30 mouse cellular contexts compared by ENCODE assay signal in the genomic region with DNA sequence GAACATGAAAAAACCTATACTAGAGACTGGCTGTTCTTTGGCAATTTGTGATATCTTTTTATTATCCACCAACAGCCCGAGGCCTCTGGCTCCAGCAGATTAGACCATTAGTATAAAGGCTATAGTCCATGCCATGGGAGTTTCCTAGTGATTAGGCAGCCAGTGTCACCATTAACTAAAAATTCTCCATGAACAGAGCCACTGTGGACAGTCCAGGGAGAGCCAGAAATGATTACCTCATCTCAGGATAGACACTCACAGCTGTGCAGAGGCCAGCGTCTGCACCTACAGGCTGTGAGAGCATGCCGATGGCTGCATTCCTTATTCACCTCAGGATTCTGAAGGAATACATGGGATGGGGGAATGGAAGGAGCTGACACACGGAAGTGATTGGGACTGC.
DNase-seq lines count a peak whose midpoint lies in the region; ATAC-seq and TF ChIP-seq lines count a peak whose summit lies in the region.
"Had no signal": no experiment of that assay in that cellular context is flagged by ENCODE, and none has a peak within 500 bp of the region (broad histone marks: within the 10 kb centered on the region; RNA-seq: fewer than 3 reads in every experiment).

No protein-coding gene starts in this region.

- H3ac ChIP-seq in myocyte (ENCODE audit: control insufficient read depth, insufficient read length), result no peak overlapping the region

- 76% methylated on average over 4 of the region's 4 CpGs for WGBS in hindbrain, embryonic 13.5 days
- 71% methylated on average over 4 of the region's 4 CpGs for WGBS in hindbrain, embryonic 14.5 days
- 78% methylated on average over 4 of the region's 4 CpGs for WGBS in intestine, embryonic 15.5 days

- no peak overlapping the region for H3K4me2 ChIP-seq in hindbrain, embryonic 13.5 days
- H3K4me2 ChIP-seq in hindbrain, embryonic 14.5 days (replicated peaks), result no peak overlapping the region
- no peak overlapping the region for H3K4me2 ChIP-seq in intestine, embryonic 15.5 days (replicated peaks)
- H3K4me2 ChIP-seq in myocyte (ENCODE audit: low read depth), result no peak overlapping the region
- H3K4me2 ChIP-seq: embryonic facial prominence, embryonic 13.5 days; forebrain, embryonic 13.5 days; heart, embryonic 13.5 days had no signal

- peaks cover 18% of the 10 kb centered on the region; the same call in 1 of the 2 replicates for H3K36me3 ChIP-seq in hindbrain, embryonic 13.5 days
- H3K36me3 ChIP-seq in hindbrain, embryonic 14.5 days (replicated peaks; ENCODE audit: control insufficient read depth, insufficient read depth), result peaks cover 3% of the 10 kb centered on the region; the same call in 1 of the 2 replicates
- peaks cover 3% of the 10 kb centered on the region; the same call in 1 of the 2 replicates for H3K36me3 ChIP-seq in intestine, embryonic 15.5 days
- H3K36me3 ChIP-seq in myocyte (ENCODE audit: control insufficient read depth, insufficient read depth), result peaks cover 29% of the 10 kb centered on the region

- no peaks in the 10 kb centered on the region for H3K27me3 ChIP-seq in hindbrain, embryonic 13.5 days
- H3K27me3 ChIP-seq in hindbrain, embryonic 14.5 days (ENCODE audit: control insufficient read depth, insufficient read depth, low read length), result no peaks in the 10 kb centered on the region
- H3K27me3 ChIP-seq in intestine, embryonic 15.5 days (replicated peaks), result no peaks in the 10 kb centered on the region
- H3K27me3 ChIP-seq in myocyte (ENCODE audit: control insufficient read depth, insufficient read depth, insufficient read length), result no peaks in the 10 kb centered on the region
- H3K27me3 ChIP-seq: embryonic facial prominence, embryonic 13.5 days; forebrain, embryonic 13.5 days; heart, embryonic 13.5 days; Patski had no signal

- TF ChIP-seq POLR2A in myocyte (IDR thresholded peaks at IDR 0.05; ENCODE audit: insufficient read length, low read depth), result no peak

- H3K27ac ChIP-seq in hindbrain, embryonic 13.5 days, result peak overlapping the region; percentile 60
- H3K27ac ChIP-seq in hindbrain, embryonic 14.5 days, result no peak overlapping the region
- H3K27ac ChIP-seq in intestine, embryonic 15.5 days, result no peak overlapping the region
- H3K27ac ChIP-seq: embryonic facial prominence, embryonic 10.5 days; embryonic facial prominence, embryonic 13.5 days; forebrain, embryonic 13.5 days; heart, adult 2 months; heart, embryonic 10.5 days; heart, embryonic 13.5 days had no signal

- H3K9ac ChIP-seq in hindbrain, embryonic 13.5 days, result no peak overlapping the region
- H3K9ac ChIP-seq in hindbrain, embryonic 14.5 days, result no peak overlapping the region
- no peak overlapping the region for H3K9ac ChIP-seq in intestine, embryonic 15.5 days
- H3K9ac ChIP-seq: embryonic facial prominence, embryonic 13.5 days; forebrain, embryonic 13.5 days; heart, embryonic 13.5 days had no signal

- H3K4me3 ChIP-seq in hindbrain, embryonic 13.5 days, result no peak overlapping the region
- no peak overlapping the region for H3K4me3 ChIP-seq in hindbrain, embryonic 14.5 days (replicated peaks; ENCODE audit: low read length)
- H3K4me3 ChIP-seq in intestine, embryonic 15.5 days (replicated peaks), result no peak overlapping the region
- no peak overlapping the region for H3K4me3 ChIP-seq in myocyte
- H3K4me3 ChIP-seq: embryonic facial prominence, embryonic 10.5 days; embryonic facial prominence, embryonic 13.5 days; erythroblast, embryonic 14.5 days; forebrain, embryonic 13.5 days; heart, adult 2 months; heart, embryonic 10.5 days; heart, embryonic 13.5 days had no signal

- ATAC-seq in hindbrain, embryonic 13.5 days (ENCODE audit: low FRiP score), result no peak
- ATAC-seq in hindbrain, embryonic 14.5 days (ENCODE audit: low FRiP score), result no peak
- ATAC-seq in intestine, embryonic 15.5 days, result peak; percentile 58; the same call in 1 of the 2 replicates
- ATAC-seq: forebrain, embryonic 13.5 days; forebrain, embryonic 16.5 days; hindbrain, embryonic 16.5 days; inflammation-experienced regulatory T-cells, adult 6 months; Patski had no signal

- no peaks in the 10 kb centered on the region for H3K79me2 ChIP-seq in myocyte (ENCODE audit: control insufficient read depth, insufficient read depth)

- no peak for DNase-seq in hindbrain, embryonic 14.5 days (ENCODE audit: low spot score)
- peak; percentile 7 for DNase-seq in retina, postnatal 1 day
- no peak for DNase-seq in retina, embryonic 14.5 days (ENCODE audit: low spot score)
- DNase-seq in adrenal gland, adult (ENCODE audit: inconsistent age in 2 of 2, low spot score in 1 of 2), result no peak
- no peak for DNase-seq in thymus, postnatal 4 days
- DNase-seq: adrenal gland, adult 2 months; adrenal gland, postnatal 14 days; cerebellum, adult 11 months; cerebellum, adult 2 months; cerebellum, adult 9-11 months; cerebellum, postnatal 25 days; embryo, embryonic 11 days; gastrocnemius, postnatal 10 days; gastrocnemius, postnatal 36 days; heart, adult 2 months; heart, postnatal 14 days; heart, postnatal 4 days had no signal

- no peaks in the 10 kb centered on the region for H3K9me3 ChIP-seq in hindbrain, embryonic 13.5 days
- H3K9me3 ChIP-seq in hindbrain, embryonic 14.5 days (ENCODE audit: control insufficient read depth, low read length), result no peaks in the 10 kb centered on the region
- H3K9me3 ChIP-seq in intestine, embryonic 15.5 days, result no peaks in the 10 kb centered on the region
- H3K9me3 ChIP-seq: embryonic facial prominence, embryonic 10.5 days; embryonic facial prominence, embryonic 13.5 days; forebrain, embryonic 13.5 days; heart, embryonic 10.5 days; heart, embryonic 13.5 days had no signal

- peaks cover 17% of the 10 kb centered on the region for H3K4me1 ChIP-seq in hindbrain, embryonic 13.5 days (replicated peaks)
- H3K4me1 ChIP-seq in hindbrain, embryonic 14.5 days (replicated peaks; ENCODE audit: control insufficient read depth, insufficient read depth, low read length), result peaks cover 19% of the 10 kb centered on the region
- no peaks in the 10 kb centered on the region for H3K4me1 ChIP-seq in intestine, embryonic 15.5 days (replicated peaks)
- H3K4me1 ChIP-seq: embryonic facial prominence, embryonic 10.5 days; embryonic facial prominence, embryonic 13.5 days; heart, embryonic 13.5 days had no signal

TF ChIP-seq in myocyte, 11 proteins besides CTCF, POLR2A, EP300 and RAD21:
- TF ChIP-seq TCF3 (IDR thresholded peaks at IDR 0.05; ENCODE audit: insufficient read length, low read depth) (no peak), TCF12 (IDR thresholded peaks at IDR 0.05; ENCODE audit: insufficient read depth, poor library complexity, severe bottlenecking) (no peak), USF1 (IDR thresholded peaks at IDR 0.05; ENCODE audit: low read depth) (no peak), MAX (IDR thresholded peaks at IDR 0.05; ENCODE audit: low read depth) (no peak), REST (IDR thresholded peaks at IDR 0.05; ENCODE audit: insufficient read depth, insufficient read length) (no peak), MYOD1 (IDR thresholded peaks at IDR 0.05; ENCODE audit: control insufficient read depth in 1 of 3, insufficient read length in 2 of 3, low read depth in 2 of 3) (peak in 2 of 3 experiments; percentile 7 to 44), SRF (IDR thresholded peaks at IDR 0.05; ENCODE audit: control insufficient read depth, insufficient read length, low read depth) (no peak), POLR2AphosphoS2 (IDR thresholded peaks at IDR 0.05; ENCODE audit: insufficient read length, low read depth) (no peak), MYOG (IDR thresholded peaks at IDR 0.05; ENCODE audit: control insufficient read depth in 1 of 3, insufficient read depth in 1 of 3, insufficient read length in 2 of 3, low read depth in 2 of 3) (no peak)
